Mouse (Mus musculus) liver, adult 2 months (tissue): ENCODE results near the gene Rims1. TPM values are rescaled to one million over a fixed set of nuclear protein-coding genes. Genes with fewer than 3 reads are reported as not detected.

Source experiments
- DNase-seq: peaks from one replicate; pipeline ENCODE4 v3.0.0-alpha.2; 2011; ENCODE audit warnings: low read depth, low spot score; ENCODE audit errors: extremely low read depth
- H3K27ac ChIP-seq: fragments of 200-500 bp; replicated peaks from 2 replicates; pipeline ENCODE4 v1.5.1; 2012; ENCODE audit warnings: low read depth, mild to moderate bottlenecking, control low read depth, inconsistent platforms, low read length; ENCODE audit not compliant: insufficient read depth
- H3K27me3 ChIP-seq: fragments of 200-500 bp; 2 replicates; pipeline ENCODE4 v1.6.1; 2012; ENCODE audit warnings: mild to moderate bottlenecking, moderate library complexity, low read length, inconsistent platforms; ENCODE audit not compliant: control insufficient read depth, insufficient read depth
- H3K36me3 ChIP-seq: fragments of 200-500 bp; 2 replicates; pipeline ENCODE4 v1.6.1; 2012; ENCODE audit warnings: low read length, inconsistent platforms; ENCODE audit not compliant: control insufficient read depth, insufficient read depth
- H3K4me1 ChIP-seq: fragments of 200-500 bp; 2 replicates; pipeline ENCODE4 v1.6.1; 2011; ENCODE audit warnings: low read length; ENCODE audit not compliant: control insufficient read depth, insufficient read depth
- H3K4me3 ChIP-seq: fragments of 200-500 bp; 2 replicates; pipeline ENCODE4 v1.5.1; 2011; ENCODE audit warnings: low read depth, mild to moderate bottlenecking, control low read depth, low read length, moderate library complexity; ENCODE audit not compliant: insufficient read depth
- H3K79me2 ChIP-seq: fragments of 200-500 bp; 2 replicates; pipeline ENCODE4 v1.6.1; 2012; ENCODE audit warnings: inconsistent platforms, mild to moderate bottlenecking, low read length, moderate library complexity; ENCODE audit not compliant: control insufficient read depth, insufficient read depth
- H3K9ac ChIP-seq: fragments of 200-500 bp; 2 replicates; pipeline ENCODE4 v1.6.1; 2012; ENCODE audit warnings: low read depth, mild to moderate bottlenecking, control low read depth, inconsistent platforms, low read length
- CTCF ChIP-seq: fragments of 200-500 bp; IDR thresholded peaks from 2 replicates; pipeline ENCODE4 v1.5.1; 2011; ENCODE audit warnings: low read depth, low read length, control low read depth
- POLR2A ChIP-seq: fragments of 200-500 bp; IDR thresholded peaks from 2 replicates; pipeline ENCODE4 v1.6.1; 2011; ENCODE audit warnings: low read length, control low read depth; ENCODE audit not compliant: insufficient read depth; ENCODE audit errors: extremely low read depth
- WGBS: fragments of 180-500 bp; shearing (Covaris S2); methylation state at CpG from one replicate; pipeline ENCODE4 v1.1.7; 2018; 5-methylcytosine and 5-hydroxymethylcytosine counted together
- polyA plus RNA-seq: library from polyadenylated mRNA; depleted of rRNA; stranded (reverse); fragments of >200 nt; gene quantifications from 2 replicates; pipeline ENCODE4 v1.2.3, GENCODE M21; 2012
- total RNA-seq: library from RNA; depleted of rRNA; stranded (reverse); fragments of >200 nt; gene quantifications from 2 replicates; pipeline ENCODE4 v1.2.3, GENCODE M21; 2014

Rims1 gene
- total and polyA plus RNA-seq, 2 experiments, result under 0.01 TPM; not detected in 1

DNA sequence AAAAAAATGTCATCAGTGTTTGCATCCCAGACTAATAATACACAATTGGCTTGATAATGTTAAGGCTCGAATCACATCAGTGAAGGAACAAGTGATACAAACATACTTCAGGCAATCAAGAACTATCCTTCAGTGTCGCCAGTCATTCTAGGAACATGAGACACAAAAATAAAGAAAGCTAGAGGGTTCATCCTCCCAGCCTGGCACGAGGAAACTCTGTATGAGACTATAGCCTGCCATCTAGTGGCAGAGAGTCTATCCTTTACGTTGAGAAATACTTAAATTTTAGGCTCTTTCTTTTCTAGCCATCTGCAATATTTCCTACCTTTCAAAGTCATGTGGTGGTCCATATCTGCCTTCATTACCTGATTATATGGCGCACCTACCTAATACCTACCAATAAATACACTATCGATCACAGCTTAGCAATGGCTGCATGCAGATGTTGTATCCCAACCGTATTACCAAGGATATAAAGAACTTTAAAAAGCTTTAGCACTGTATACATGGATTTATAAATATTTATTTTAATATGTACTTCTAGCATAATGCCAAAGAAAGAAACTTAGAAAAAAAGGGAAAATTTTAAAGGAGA is 318.4 kb downstream of the Rims1 start:
- no peak overlapping the region for H3K9ac ChIP-seq
- no peaks in the 10 kb centered on the region for H3K27me3 ChIP-seq
- TF ChIP-seq CTCF (no peak), POLR2A (no peak)
- H3K36me3 ChIP-seq, result no peaks in the 10 kb centered on the region
- 45% methylated on average over 7 of the region's 7 CpGs for WGBS
- H3K4me3 ChIP-seq, result no peak overlapping the region
- no peak for DNase-seq
- H3K79me2 ChIP-seq, result no peaks in the 10 kb centered on the region
- no peak overlapping the region for H3K27ac ChIP-seq
- H3K4me1 ChIP-seq, result no peaks in the 10 kb centered on the region

- no peak overlapping the region for H3K4me3 ChIP-seq
- no peak overlapping the region for H3K9ac ChIP-seq
- no peak for DNase-seq
- no peaks in the 10 kb centered on the region for H3K36me3 ChIP-seq
- 73% methylated on average over 2 of the region's 2 CpGs for WGBS
- no peak overlapping the region for H3K27ac ChIP-seq
- no peaks in the 10 kb centered on the region for H3K79me2 ChIP-seq
- no peaks in the 10 kb centered on the region for H3K4me1 ChIP-seq
- no peaks in the 10 kb centered on the region for H3K27me3 ChIP-seq
- TF ChIP-seq CTCF (no peak), POLR2A (no peak)
Measured at GRCm38 (mm10) chr1:22476220-22476619, 329.6 kb downstream of the Rims1 start.

DNA sequence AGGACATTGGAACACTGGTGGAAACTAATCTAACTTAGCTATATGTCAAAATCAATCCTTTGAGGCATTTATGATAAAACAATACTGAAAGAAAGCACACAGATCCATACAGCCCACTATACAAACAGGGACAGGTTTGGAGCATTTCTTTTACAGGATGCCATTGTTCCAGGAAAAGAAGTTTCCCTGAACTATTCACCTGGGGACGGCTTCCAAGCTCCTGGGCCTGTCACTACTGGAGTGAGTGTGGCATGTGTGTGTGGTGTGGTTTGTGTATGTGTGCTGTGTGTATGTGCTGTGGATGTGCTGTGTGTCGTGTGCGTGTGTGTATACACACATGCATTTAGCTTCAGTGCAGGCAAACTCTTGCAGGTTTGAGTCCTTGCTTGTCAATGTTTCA is 338.8 kb downstream of the Rims1 start:
- Histone ChIP-seq H3K4me3 (no peak overlapping the region), H3K36me3 (no peaks in the 10 kb centered on the region), H3K27ac (no peak overlapping the region), H3K4me1 (no peaks in the 10 kb centered on the region), H3K79me2 (no peaks in the 10 kb centered on the region), H3K27me3 (no peaks in the 10 kb centered on the region), H3K9ac (no peak overlapping the region)
- WGBS, result 82% methylated on average over 3 of the region's 3 CpGs
- DNase-seq, result no peak
- no peak for TF ChIP-seq CTCF
- no peak for TF ChIP-seq POLR2A

DNA sequence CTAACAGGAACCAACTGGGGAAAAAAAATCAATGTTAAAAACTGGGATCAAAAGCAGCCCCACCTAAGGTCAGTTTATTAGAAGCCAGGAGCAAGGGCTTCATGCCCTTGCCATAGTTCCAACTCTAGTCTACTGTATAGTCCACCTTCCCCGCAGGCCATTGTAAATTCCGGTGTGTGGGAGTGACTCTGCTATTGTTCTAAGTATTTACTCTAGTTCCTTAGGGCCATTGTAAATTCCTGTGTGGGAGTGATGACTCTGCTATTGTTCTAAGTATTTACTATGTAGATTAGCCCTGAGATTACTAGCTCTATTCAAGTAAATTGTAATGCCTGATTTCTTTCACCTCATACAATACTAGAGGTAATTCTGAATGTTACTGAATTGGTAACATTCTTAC is 339.2 kb downstream of the Rims1 start:
- H3K27me3 ChIP-seq, result no peaks in the 10 kb centered on the region
- no peak for TF ChIP-seq CTCF
- TF ChIP-seq POLR2A, result no peak
- no peaks in the 10 kb centered on the region for H3K4me1 ChIP-seq
- no peaks in the 10 kb centered on the region for H3K79me2 ChIP-seq
- DNase-seq, result no peak
- WGBS, result 31% methylated on average over 2 of the region's 2 CpGs
- H3K4me3 ChIP-seq, result no peak overlapping the region
- no peak overlapping the region for H3K9ac ChIP-seq
- no peak overlapping the region for H3K27ac ChIP-seq
- no peaks in the 10 kb centered on the region for H3K36me3 ChIP-seq

DNA sequence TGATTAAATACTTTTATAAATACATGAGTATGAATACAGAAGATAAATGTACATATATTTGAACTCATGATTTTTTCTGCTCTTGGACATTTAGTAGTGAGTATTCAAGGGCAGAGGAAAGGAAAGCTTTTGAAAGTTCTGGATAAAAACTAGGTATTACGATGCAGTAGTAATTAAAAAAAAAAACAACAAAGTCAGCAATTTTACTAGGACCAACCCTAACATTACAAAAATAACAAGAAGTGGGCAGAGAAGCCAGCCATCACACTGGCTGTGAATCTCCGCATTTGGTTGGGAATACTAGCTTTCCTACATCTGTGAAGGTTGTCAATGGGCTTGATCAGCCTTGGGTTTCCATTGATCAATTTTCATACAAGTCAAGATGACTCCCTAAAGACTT is 381.8 kb downstream of the Rims1 start:
- H3K27ac ChIP-seq, result no peak overlapping the region
- H3K4me3 ChIP-seq, result no peak overlapping the region
- H3K79me2 ChIP-seq, result no peaks in the 10 kb centered on the region
- no peaks in the 10 kb centered on the region for H3K4me1 ChIP-seq
- 82% methylated on average over 2 of the region's 2 CpGs for WGBS
- no peaks in the 10 kb centered on the region for H3K27me3 ChIP-seq
- no peak for TF ChIP-seq POLR2A
- no peak for TF ChIP-seq CTCF
- no peak overlapping the region for H3K9ac ChIP-seq
- DNase-seq, result no peak
- no peaks in the 10 kb centered on the region for H3K36me3 ChIP-seq

DNA sequence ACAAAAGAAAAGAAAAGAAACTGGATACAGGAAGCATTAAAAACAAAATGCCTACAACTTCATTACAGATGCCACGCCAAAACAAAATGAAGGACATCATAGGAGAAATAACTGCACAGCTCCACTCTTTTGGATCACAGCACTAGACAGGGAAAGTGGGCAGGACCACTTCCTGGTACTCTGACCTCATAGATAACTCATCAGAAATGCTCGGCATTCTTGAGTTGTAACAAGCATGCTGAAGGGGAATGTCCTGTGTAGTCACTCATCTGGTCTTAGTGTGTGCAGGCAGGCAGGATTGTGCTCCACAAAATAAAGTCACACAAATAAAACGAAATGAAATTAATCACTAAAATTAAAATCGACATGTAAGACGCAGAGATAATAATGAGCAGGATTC is 383.7 kb downstream of the Rims1 start:
- Histone ChIP-seq H3K27me3 (no peaks in the 10 kb centered on the region), H3K36me3 (no peaks in the 10 kb centered on the region), H3K79me2 (no peaks in the 10 kb centered on the region), H3K4me1 (no peaks in the 10 kb centered on the region), H3K9ac (no peak overlapping the region), H3K4me3 (no peak overlapping the region), H3K27ac (no peak overlapping the region)
- no peak for DNase-seq
- WGBS, result 65% methylated on average over 5 of the region's 5 CpGs
- TF ChIP-seq POLR2A (no peak), CTCF (no peak)
